Mouse (Mus musculus) forebrain, embryonic 14.5 days (tissue): ENCODE measurements around the gene Opn3. TPM values are rescaled to one million over a fixed set of nuclear protein-coding genes. Genes with fewer than 3 reads are reported as not detected.

ENCODE experiments used
- ATAC-seq: fragments of 200-750 bp; cut with Nextera tagmentation; 2 replicates; pipeline ENCODE4 v1.8.0; 2017; ENCODE audit warnings: mild to moderate bottlenecking, moderate library complexity
- DNase-seq: peaks from one replicate; pipeline ENCODE4 v3.0.0-alpha.2; 2015; ENCODE audit warnings: low spot score
- H3K27ac ChIP-seq: fragments of 300-500 bp; sonication (generic); 2 replicates; pipeline ENCODE4 v1.5.1; 2014; ENCODE audit warnings: low read depth, mild to moderate bottlenecking, control low read depth, low read length, moderate library complexity
- H3K27me3 ChIP-seq: fragments of 300-500 bp; sonication (generic); replicated peaks from 2 replicates; pipeline ENCODE4 v1.6.1; 2014; ENCODE audit warnings: low read length, control low read depth, mixed read lengths; ENCODE audit not compliant: control insufficient read depth, insufficient read depth
- H3K36me3 ChIP-seq: fragments of 300-500 bp; sonication (generic); 2 replicates; pipeline ENCODE4 v1.6.1; 2014; ENCODE audit warnings: low read length, control low read depth; ENCODE audit not compliant: control insufficient read depth, insufficient read depth
- H3K4me1 ChIP-seq: fragments of 300-500 bp; sonication (generic); 2 replicates; pipeline ENCODE4 v1.6.1; 2014; ENCODE audit warnings: antibody characterized with exemption, low read length, control low read depth; ENCODE audit not compliant: control insufficient read depth, insufficient read depth
- H3K4me2 ChIP-seq: fragments of 300-500 bp; sonication (generic); 2 replicates; pipeline ENCODE4 v1.6.1; 2014; ENCODE audit warnings: mild to moderate bottlenecking, control low read depth, low read length
- H3K4me3 ChIP-seq: fragments of 300-500 bp; sonication (generic); 2 replicates; pipeline ENCODE4 v1.5.1; 2014; ENCODE audit warnings: low read depth, low read length, control low read depth
- H3K9ac ChIP-seq: fragments of 300-500 bp; sonication (generic); 2 replicates; pipeline ENCODE4 v1.6.1; 2014; ENCODE audit warnings: mild to moderate bottlenecking, low read length, control low read depth, moderate library complexity
- H3K9me3 ChIP-seq: fragments of 300-500 bp; sonication (generic); replicated peaks from 2 replicates; pipeline ENCODE4 v1.6.1; 2016; ENCODE audit warnings: low read length, control low read depth, mixed read lengths; ENCODE audit not compliant: control insufficient read depth
- WGBS: fragments of 180-500 bp; shearing (Covaris S2); extraction: QIAGEN DNeasy Blood & Tissue Kit; methylation state at CpG from one replicate; pipeline ENCODE4 v1.1.7; 2014; 5-methylcytosine and 5-hydroxymethylcytosine counted together
- polyA plus RNA-seq: library from polyadenylated mRNA; unstranded; fragments of >200 nt; fragmentation: Nextera tagmentation; extraction: Ambion mirVana; gene quantifications from 2 replicates; pipeline ENCODE4 v1.2.1, GENCODE M21; 2014

The Opn3 gene
- polyA plus RNA-seq, 1 experiment from 2014 or later = 4.9 TPM

GRCm38 (mm10) chr1:175698293-175698692 lies 5.7 kb upstream of the Opn3 start, which contains the start of gene Wdr64:
Wdr64 (plus strand) TSS chr1:175698593.
- Histone ChIP-seq H3K4me3 (no peak within 1 kb of the TSS), H3K4me2 (no peak within 1 kb of the TSS), H3K9ac (no peak within 1 kb of the TSS), H3K36me3 (no peaks in the 10 kb centered on the region), H3K27ac (no peak within 1 kb of the TSS), H3K27me3 (no peaks in the 10 kb centered on the region), H3K9me3 (no peaks in the 10 kb centered on the region), H3K4me1 (no peaks in the 10 kb centered on the region)
- no peak for DNase-seq
- ATAC-seq = no peak
- WGBS = 78% methylated on average over 1 of the region's 1 CpGs

GRCm38 (mm10) chr1:175693429-175693960 lies 919 bp upstream of the Opn3 start:
- WGBS = 39% methylated on average over 12 of the region's 12 CpGs
- Histone ChIP-seq H3K9ac (no peak overlapping the region), H3K4me2 (peak overlapping the region; percentile 85), H3K9me3 (no peaks in the 10 kb centered on the region), H3K4me1 (peaks cover 17% of the 10 kb centered on the region), H3K27me3 (no peaks in the 10 kb centered on the region), H3K27ac (no peak overlapping the region), H3K36me3 (no peaks in the 10 kb centered on the region), H3K4me3 (peak overlapping the region; percentile 72)
- DNase-seq = no peak
- ATAC-seq = 0 out of 2 replicates have a peak, but pooled peaks have one; percentile 0

- ATAC-seq (peak; percentile 67; the same call in 1 of the 2 replicates), DNase-seq (no peak)
- H3K4me1 ChIP-seq = peaks cover 17% of the 10 kb centered on the region
- H3K4me2 ChIP-seq = peak overlapping the region; percentile 85
- no peak overlapping the region for H3K27ac ChIP-seq
- no peaks in the 10 kb centered on the region for H3K9me3 ChIP-seq
- peak overlapping the region; percentile 72 for H3K4me3 ChIP-seq
- peaks cover 2% of the 10 kb centered on the region; the same call in 1 of the 2 replicates for H3K36me3 ChIP-seq
- no peaks in the 10 kb centered on the region for H3K27me3 ChIP-seq
- H3K9ac ChIP-seq = no peak overlapping the region
- 2% methylated on average over 17 of the region's 17 CpGs for WGBS
Measured at GRCm38 (mm10) chr1:175692997-175693361, 403 bp upstream of the Opn3 start.

GRCm38 (mm10) chr1:175691686-175692245 lies 810 bp downstream of the Opn3 start:
- H3K36me3 ChIP-seq = peaks cover 9% of the 10 kb centered on the region
- peaks cover 17% of the 10 kb centered on the region for H3K4me1 ChIP-seq
- H3K9ac ChIP-seq = peak overlapping the region; percentile 78
- ATAC-seq (no peak), DNase-seq (peak; percentile 16)
- no peaks in the 10 kb centered on the region for H3K9me3 ChIP-seq
- H3K27me3 ChIP-seq = no peaks in the 10 kb centered on the region
- H3K4me2 ChIP-seq = peak overlapping the region; percentile 85
- WGBS = under 1% methylated on average over 22 of the region's 22 CpGs
- peak overlapping the region; percentile 72 for H3K4me3 ChIP-seq
- peak overlapping the region; percentile 86 for H3K27ac ChIP-seq

GRCm38 (mm10) chr1:175680995-175681394 lies 11.6 kb downstream of the Opn3 start:
- WGBS = 76% methylated on average over 6 of the region's 6 CpGs

GRCm38 (mm10) chr1:175677459-175677858 lies 15.1 kb downstream of the Opn3 start:
- H3K27me3 ChIP-seq = no peaks in the 10 kb centered on the region
- DNase-seq = no peak
- H3K9me3 ChIP-seq = no peaks in the 10 kb centered on the region
- H3K9ac ChIP-seq = no peak overlapping the region
- no peak overlapping the region for H3K27ac ChIP-seq
- H3K36me3 ChIP-seq = no peaks in the 10 kb centered on the region
- WGBS = 85% methylated on average over 6 of the region's 6 CpGs
- H3K4me3 ChIP-seq = no peak overlapping the region
- H3K4me1 ChIP-seq = no peaks in the 10 kb centered on the region
- no peak overlapping the region for H3K4me2 ChIP-seq
- ATAC-seq = no peak

More at GRCm38 (mm10) chr1:175680995-175681394, 11.6 kb downstream of the Opn3 start:
- no peak overlapping the region for H3K4me3 ChIP-seq
- H3K9me3 ChIP-seq = no peaks in the 10 kb centered on the region
- DNase-seq (no peak), ATAC-seq (no peak)
- H3K27ac ChIP-seq = no peak overlapping the region
- H3K4me1 ChIP-seq = no peaks in the 10 kb centered on the region
- H3K36me3 ChIP-seq = 0 out of 2 replicates have a peak, but pooled peaks cover under 1% of the 10 kb centered on the region
- no peak overlapping the region for H3K9ac ChIP-seq
- no peak overlapping the region for H3K4me2 ChIP-seq
- H3K27me3 ChIP-seq = no peaks in the 10 kb centered on the region

GRCm38 (mm10) chr1:175675116-175675515 lies 17.5 kb downstream of the Opn3 start:
- H3K4me3 ChIP-seq = no peak overlapping the region
- H3K36me3 ChIP-seq = no peaks in the 10 kb centered on the region
- H3K9me3 ChIP-seq = no peaks in the 10 kb centered on the region
- H3K4me2 ChIP-seq = no peak overlapping the region
- no peak overlapping the region for H3K9ac ChIP-seq
- 90% methylated on average over 6 of the region's 6 CpGs for WGBS
- H3K27me3 ChIP-seq = no peaks in the 10 kb centered on the region
- no peaks in the 10 kb centered on the region for H3K4me1 ChIP-seq
- no peak for ATAC-seq
- DNase-seq = no peak
- no peak overlapping the region for H3K27ac ChIP-seq

GRCm38 (mm10) chr1:175673563-175674325 lies 18.8 kb downstream of the Opn3 start:
- H3K9me3 ChIP-seq = no peaks in the 10 kb centered on the region
- H3K4me2 ChIP-seq = no peak overlapping the region
- H3K27ac ChIP-seq = no peak overlapping the region
- WGBS = 81% methylated on average over 7 of the region's 7 CpGs
- H3K9ac ChIP-seq = no peak overlapping the region
- no peak overlapping the region for H3K4me3 ChIP-seq
- no peaks in the 10 kb centered on the region for H3K27me3 ChIP-seq
- DNase-seq = no peak
- H3K36me3 ChIP-seq = no peaks in the 10 kb centered on the region
- no peaks in the 10 kb centered on the region for H3K4me1 ChIP-seq
- ATAC-seq = no peak

- Histone ChIP-seq H3K9ac (no peak overlapping the region), H3K4me1 (no peaks in the 10 kb centered on the region), H3K4me2 (no peak overlapping the region), H3K9me3 (no peaks in the 10 kb centered on the region), H3K4me3 (no peak overlapping the region), H3K27me3 (no peaks in the 10 kb centered on the region), H3K27ac (no peak overlapping the region), H3K36me3 (no peaks in the 10 kb centered on the region)
- no peak for DNase-seq
- 55% methylated on average over 1 of the region's 1 CpGs for WGBS
- ATAC-seq = no peak
Measured at GRCm38 (mm10) chr1:175671626-175672025, 20.9 kb downstream of the Opn3 start.
